Mouse (Mus musculus) lung, embryonic 16.5 days (tissue): ENCODE data around the gene Mrm3. TPM values are rescaled to one million over a fixed set of nuclear protein-coding genes. Genes with fewer than 3 reads are reported as not detected.
A peak's percentile ranks its signal among the peaks of the same experiment; 100 is the strongest.
"Not testable (repeated sequence)": the region's sequence is repeated elsewhere in the genome, so short reads cannot be mapped to it uniquely, and the experiment has no call there.

Experiments
- ATAC-seq: fragments of 200-750 bp; cut with Nextera tagmentation; 2 replicates; pipeline ENCODE4 v1.8.0; 2017; ENCODE audit warnings: low read depth, mild to moderate bottlenecking, moderate library complexity
- H3K27ac ChIP-seq: fragments of 300-500 bp; sonication (generic); 2 replicates; pipeline ENCODE4 v1.5.1; 2014; ENCODE audit warnings: mild to moderate bottlenecking, control low read depth, low read length
- H3K27me3 ChIP-seq: fragments of 300-500 bp; sonication (generic); 2 replicates; pipeline ENCODE4 v1.6.1; 2014; ENCODE audit warnings: low read depth, low read length, mixed read lengths; ENCODE audit not compliant: control insufficient read depth, insufficient read depth
- H3K36me3 ChIP-seq: fragments of 300-500 bp; sonication (generic); 2 replicates; pipeline ENCODE4 v1.6.1; 2014; ENCODE audit warnings: low read length; ENCODE audit not compliant: control insufficient read depth, insufficient read depth
- H3K4me1 ChIP-seq: fragments of 300-500 bp; sonication (generic); replicated peaks from 2 replicates; pipeline ENCODE4 v1.6.1; 2014; ENCODE audit warnings: low read length, mixed read lengths; ENCODE audit not compliant: control insufficient read depth, insufficient read depth
- H3K4me2 ChIP-seq: fragments of 300-500 bp; sonication (generic); 2 replicates; pipeline ENCODE4 v1.6.1; 2014; ENCODE audit warnings: low read depth, low read length, control low read depth
- H3K4me3 ChIP-seq: fragments of 300-500 bp; sonication (generic); 2 replicates; pipeline ENCODE4 v1.5.1; 2014; ENCODE audit warnings: mild to moderate bottlenecking, low read length, control low read depth
- H3K9ac ChIP-seq: fragments of 300-500 bp; sonication (generic); 2 replicates; pipeline ENCODE4 v1.6.1; 2014; ENCODE audit warnings: low read length, control low read depth
- H3K9me3 ChIP-seq: fragments of 300-500 bp; sonication (generic); 2 replicates; pipeline ENCODE4 v1.6.1; 2016; ENCODE audit warnings: low read length; ENCODE audit not compliant: control insufficient read depth
- WGBS: fragments of 180-500 bp; shearing (Covaris S2); extraction: QIAGEN DNeasy Blood & Tissue Kit; methylation state at CpG from one replicate; pipeline ENCODE4 v1.1.7; 2014; 5-methylcytosine and 5-hydroxymethylcytosine counted together
- polyA plus RNA-seq: library from polyadenylated mRNA; unstranded; fragments of >200 nt; fragmentation: Nextera tagmentation; extraction: Ambion mirVana; gene quantifications from 2 replicates; pipeline ENCODE4 v1.2.1, GENCODE M21; 2015

Mrm3 gene
- polyA plus RNA-seq = 18.6 and 22.1 TPM in 2 replicates

DNA sequence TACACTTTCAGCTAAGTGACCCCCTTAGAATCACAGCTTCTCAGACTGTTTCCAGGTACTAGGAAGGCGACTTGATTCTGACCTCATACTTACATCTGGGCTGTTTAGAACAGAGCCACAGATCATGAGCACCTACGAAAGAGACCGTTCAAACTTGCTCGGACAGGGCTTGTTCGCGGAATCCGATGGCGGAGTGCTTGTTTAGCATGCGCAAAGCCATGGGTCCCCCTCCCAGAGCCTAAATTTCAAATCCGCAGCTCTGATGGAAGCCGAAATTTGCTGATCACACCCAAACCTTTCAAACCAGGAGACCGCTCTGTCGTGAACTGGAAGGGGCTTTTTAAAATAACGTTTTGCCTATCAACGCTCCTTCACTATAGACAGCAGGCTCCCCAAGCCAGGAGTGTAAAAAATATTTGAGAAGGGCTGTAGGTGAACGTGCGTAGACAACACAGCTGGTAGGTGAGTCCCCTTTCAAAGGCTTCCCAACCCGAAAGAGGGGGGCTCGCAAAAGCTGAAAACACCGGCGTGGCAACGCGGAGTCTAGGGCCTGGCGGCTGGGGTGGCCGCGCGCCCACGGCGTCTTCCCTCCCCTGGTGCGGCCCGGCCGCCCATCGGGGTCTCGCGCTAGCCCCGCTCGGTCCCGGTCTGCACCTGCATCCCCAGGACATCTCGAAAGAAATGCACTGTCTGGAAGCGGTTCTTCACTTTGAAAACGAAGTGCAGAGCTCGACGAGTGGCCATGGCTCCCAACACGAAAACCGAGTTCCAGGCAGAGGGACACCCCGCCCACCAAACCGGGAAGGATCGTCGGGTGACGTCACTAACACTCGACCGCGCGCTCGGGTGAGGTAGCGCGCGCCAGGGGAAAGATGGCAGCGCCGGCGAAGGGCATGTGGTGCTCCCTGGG lies at the start of gene Mrm3, which contains the start of gene Glod4:
TSS of gene Mrm3 (plus strand) at position 815 of the 910 bp plus-strand sequence.
TSS of gene Glod4 (minus strand) at position 825 of the 910 bp plus-strand sequence.
- Histone ChIP-seq H3K9me3 (no peaks in the 10 kb centered on the region), H3K27me3 (no peaks in the 10 kb centered on the region), H3K9ac (peak within 1 kb of the TSS; percentile 94), H3K4me1 (peaks cover 10% of the 10 kb centered on the region), H3K4me2 (peak within 1 kb of the TSS; percentile 89), H3K36me3 (peaks cover 5% of the 10 kb centered on the region; the same call in 1 of the 2 replicates), H3K4me3 (peak within 1 kb of the TSS; percentile 89), H3K27ac (peak within 1 kb of the TSS; percentile 53; the same call in 1 of the 2 replicates)
- WGBS = under 1% methylated on average over 61 of the region's 61 CpGs
- ATAC-seq = peak; percentile 94

DNA sequence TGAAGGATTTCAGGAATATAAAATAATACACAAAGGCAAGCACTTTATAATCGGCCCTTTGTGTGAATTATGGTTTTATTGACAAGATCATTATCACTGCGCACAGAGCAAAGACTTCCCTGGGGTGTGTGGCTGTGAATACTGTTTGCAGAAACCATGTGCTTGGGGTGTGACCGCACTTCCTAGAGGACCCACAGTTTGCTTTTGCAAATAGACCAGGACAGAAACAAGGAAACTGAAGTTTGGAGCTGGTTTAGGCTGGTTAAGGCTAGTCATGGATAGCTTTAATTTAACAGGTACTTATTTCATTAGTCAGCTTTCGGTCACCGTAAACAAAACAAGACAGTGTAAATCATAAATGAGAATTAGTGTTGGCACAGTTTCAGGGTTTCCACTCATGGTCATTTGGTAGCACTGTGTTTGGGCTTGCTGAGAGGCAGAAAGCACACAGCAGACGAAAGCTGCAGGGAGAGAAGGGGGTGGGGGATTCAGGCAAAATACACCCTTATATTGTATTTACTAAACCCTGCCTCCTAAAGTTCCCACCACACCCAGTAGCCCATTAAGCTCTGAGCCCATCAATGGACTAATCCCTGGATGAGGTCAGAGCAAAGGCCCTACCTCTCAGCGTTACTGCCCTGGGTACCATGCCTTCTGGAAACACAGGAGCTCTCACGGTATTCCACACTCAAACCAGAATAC lies 47.1 kb upstream of the Mrm3 start:
- Histone ChIP-seq H3K9ac (no peak overlapping the region), H3K27me3 (no peaks in the 10 kb centered on the region), H3K36me3 (no peaks in the 10 kb centered on the region), H3K4me3 (no peak overlapping the region), H3K9me3 (no peaks in the 10 kb centered on the region), H3K4me2 (no peak overlapping the region), H3K4me1 (peaks cover 4% of the 10 kb centered on the region; the same call in 1 of the 2 replicates), H3K27ac (no peak overlapping the region)
- WGBS = 41% methylated on average over 8 of the region's 8 CpGs
- no peak for ATAC-seq

DNA sequence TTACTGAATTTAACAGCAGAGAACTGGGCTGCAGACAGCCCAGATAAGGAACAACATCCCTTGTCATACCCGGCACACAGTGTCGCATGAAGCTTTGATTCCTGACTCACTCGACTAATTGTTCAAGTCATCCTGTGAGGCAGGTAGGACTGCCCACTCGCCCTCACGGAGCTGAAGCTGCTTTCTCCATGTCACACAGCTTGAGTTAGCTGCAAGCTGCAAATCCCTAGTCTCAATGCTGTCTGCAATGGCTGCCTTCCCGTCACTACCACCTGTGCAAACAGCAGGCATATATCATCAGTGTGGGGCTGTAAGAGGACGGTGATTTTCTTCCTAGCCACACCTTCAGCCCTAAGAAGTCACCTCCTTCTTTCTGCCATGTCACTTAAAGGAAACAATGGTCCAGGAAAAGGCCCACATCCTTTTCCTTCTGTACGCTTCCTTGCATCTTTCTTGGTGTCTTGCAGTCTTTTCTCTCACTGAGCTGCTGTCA lies 46.5 kb upstream of the Mrm3 start:
- Histone ChIP-seq H3K27ac (no peak overlapping the region), H3K4me3 (no peak overlapping the region), H3K9me3 (no peaks in the 10 kb centered on the region), H3K4me1 (peaks cover 6% of the 10 kb centered on the region; the same call in 1 of the 2 replicates), H3K27me3 (no peaks in the 10 kb centered on the region), H3K36me3 (no peaks in the 10 kb centered on the region), H3K9ac (no peak overlapping the region), H3K4me2 (no peak overlapping the region)
- no peak for ATAC-seq
- 38% methylated on average over 8 of the region's 8 CpGs for WGBS

DNA sequence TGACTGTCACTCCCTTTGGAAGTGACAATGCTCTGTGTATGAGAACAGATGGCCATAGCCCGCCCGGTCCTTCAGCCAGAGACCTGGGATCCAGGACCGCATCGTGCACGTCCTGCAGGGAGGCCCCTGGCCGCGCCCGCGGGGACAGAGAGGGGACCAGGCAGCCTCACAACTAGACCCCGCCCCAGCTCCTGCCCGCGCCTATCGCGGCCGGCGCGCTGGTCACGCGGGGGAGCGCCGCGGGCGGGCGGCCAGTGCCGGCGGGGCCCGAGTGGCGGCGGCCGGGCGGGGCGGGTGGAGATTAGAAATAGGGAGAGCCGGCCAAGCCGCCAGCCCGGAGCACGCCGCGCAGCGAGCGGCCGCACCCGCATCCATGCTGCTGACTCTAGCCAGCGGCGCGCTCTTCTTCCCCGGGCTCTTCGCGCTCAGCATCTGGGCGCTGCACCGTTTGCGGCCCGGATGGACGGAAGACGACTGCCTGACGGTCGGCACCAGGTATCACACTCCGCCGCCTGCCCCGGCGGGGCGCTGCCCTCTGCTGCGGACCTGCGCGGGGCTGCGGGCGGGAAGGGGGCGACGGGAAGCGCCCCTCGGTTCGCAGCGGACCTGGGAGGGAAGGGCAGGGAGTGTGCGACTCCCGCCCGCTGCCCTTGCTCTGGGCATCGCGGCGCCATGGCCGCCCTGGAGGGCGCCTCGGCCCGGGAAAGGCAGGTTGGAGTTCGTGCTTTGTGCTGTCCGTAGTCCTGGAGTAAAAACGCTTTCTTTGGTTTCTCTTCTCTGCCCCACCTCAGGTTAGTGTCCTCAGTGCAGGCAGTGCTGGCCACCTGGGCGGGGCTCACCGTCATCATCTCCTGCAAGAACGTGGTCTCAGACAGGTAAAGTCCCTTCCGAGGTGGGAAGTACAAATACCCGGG lies 41.5 kb upstream of the Mrm3 start:
- H3K4me2 ChIP-seq = peak overlapping the region; percentile 86
- H3K9ac ChIP-seq = peak overlapping the region; percentile 92
- H3K4me1 ChIP-seq = peaks cover 13% of the 10 kb centered on the region; the same call in 1 of the 2 replicates
- H3K27me3 ChIP-seq = no peaks in the 10 kb centered on the region
- peak overlapping the region; percentile 52 for H3K27ac ChIP-seq
- peak; percentile 100 for ATAC-seq
- H3K4me3 ChIP-seq = peak overlapping the region; percentile 89
- no peaks in the 10 kb centered on the region for H3K9me3 ChIP-seq
- H3K36me3 ChIP-seq = peaks cover 3% of the 10 kb centered on the region
- WGBS = 0% methylated on average over 71 of the region's 90 CpGs

DNA sequence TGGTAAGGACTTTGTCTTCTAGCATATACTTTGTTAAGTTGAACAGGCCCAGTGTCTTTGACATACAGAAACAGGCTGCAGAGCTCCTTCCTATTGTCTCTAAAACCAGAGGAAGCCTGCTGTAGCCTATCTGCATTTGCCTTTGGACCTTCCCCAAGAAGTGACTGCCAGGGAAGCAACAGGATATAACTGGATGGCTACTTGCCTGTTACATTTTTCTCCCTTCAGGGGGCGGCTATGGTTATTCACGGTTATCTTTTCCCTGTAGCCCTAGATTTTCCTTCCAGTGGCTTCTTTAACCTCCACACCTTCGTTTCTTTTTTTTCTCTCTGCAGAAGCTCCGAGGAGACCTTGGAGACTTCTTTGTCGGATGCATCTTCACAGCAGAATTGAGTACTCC lies 36.7 kb upstream of the Mrm3 start:
- Histone ChIP-seq H3K36me3 (peaks cover 13% of the 10 kb centered on the region), H3K4me3 (no peak overlapping the region), H3K9ac (no peak overlapping the region), H3K4me2 (no peak overlapping the region), H3K27ac (no peak overlapping the region), H3K27me3 (no peaks in the 10 kb centered on the region), H3K9me3 (no peaks in the 10 kb centered on the region), H3K4me1 (peaks cover 7% of the 10 kb centered on the region; the same call in 1 of the 2 replicates)
- WGBS = 83% methylated on average over 5 of the region's 5 CpGs
- no peak for ATAC-seq

GRCm38 (mm10) chr11:76210228-76210985 lies 33.1 kb upstream of the Mrm3 start:
- no peak overlapping the region; the same call in 1 of the 2 replicates for H3K27ac ChIP-seq

GRCm38 (mm10) chr11:76211595-76211994 lies 31.9 kb upstream of the Mrm3 start:
- H3K9ac ChIP-seq, H3K27ac ChIP-seq, H3K4me2 ChIP-seq, ATAC-seq, H3K27me3 ChIP-seq, H3K9me3 ChIP-seq, H3K4me3 ChIP-seq: not testable (repeated sequence)
- H3K4me1 ChIP-seq = peaks cover 15% of the 10 kb centered on the region
- WGBS = 80% methylated on average over 5 of the region's 6 CpGs
- peaks cover 29% of the 10 kb centered on the region for H3K36me3 ChIP-seq

More at GRCm38 (mm10) chr11:76210228-76210985, 33.1 kb upstream of the Mrm3 start:
- no peak overlapping the region for H3K9ac ChIP-seq
- no peak overlapping the region for H3K4me3 ChIP-seq
- no peaks in the 10 kb centered on the region for H3K27me3 ChIP-seq
- H3K4me1 ChIP-seq = peaks cover 4% of the 10 kb centered on the region
- WGBS = 57% methylated on average over 13 of the region's 13 CpGs
- no peaks in the 10 kb centered on the region for H3K9me3 ChIP-seq
- no peak overlapping the region for H3K4me2 ChIP-seq
- H3K36me3 ChIP-seq = peaks cover 32% of the 10 kb centered on the region
- no peak for ATAC-seq

GRCm38 (mm10) chr11:76213841-76214240 lies 29.7 kb upstream of the Mrm3 start:
- Histone ChIP-seq H3K27ac (no peak overlapping the region), H3K27me3 (no peaks in the 10 kb centered on the region), H3K9ac (no peak overlapping the region), H3K9me3 (no peaks in the 10 kb centered on the region), H3K4me1 (peaks cover 19% of the 10 kb centered on the region), H3K36me3 (peaks cover 20% of the 10 kb centered on the region), H3K4me2 (no peak overlapping the region), H3K4me3 (no peak overlapping the region)
- 82% methylated on average over 5 of the region's 5 CpGs for WGBS
- no peak for ATAC-seq
